Mouse (Mus musculus): ENCODE measurements around the gene B3gnt6. TPM values are rescaled to one million over a fixed set of nuclear protein-coding genes. Genes with fewer than 3 reads are reported as not detected.

The B3gnt6 gene
- polyA plus RNA-seq (2014; fragmentation: Illumina TruSeq; extraction: RNeasy Lipid Tissue Mini Kit (QIAGEN cat#74804); ENCODE audit: low read depth, low replicate concordance), result 20.7 TPM

DNA sequence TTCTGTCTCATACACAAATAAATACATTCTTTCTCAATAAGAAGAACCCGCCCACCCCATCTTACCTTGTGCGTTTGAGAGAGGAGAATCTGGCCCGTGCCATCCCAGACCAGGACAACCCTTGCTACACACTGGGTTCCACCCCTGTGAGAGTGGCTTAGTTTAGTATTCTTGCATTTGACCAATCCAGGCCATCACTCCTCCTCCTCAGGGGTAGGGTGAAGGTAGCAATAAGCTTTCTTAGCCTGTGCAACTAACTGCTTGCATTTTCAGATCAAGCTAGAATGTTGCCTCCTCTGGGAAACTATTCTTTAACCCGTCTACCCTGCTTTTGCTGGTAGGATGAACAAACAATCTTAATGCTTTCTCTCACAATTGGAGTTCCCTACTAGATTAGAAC is at the start of gene B3gnt6:
Gene B3gnt6 (minus strand): TSS at position 101 of the 400 bp plus-strand sequence.

DNA sequence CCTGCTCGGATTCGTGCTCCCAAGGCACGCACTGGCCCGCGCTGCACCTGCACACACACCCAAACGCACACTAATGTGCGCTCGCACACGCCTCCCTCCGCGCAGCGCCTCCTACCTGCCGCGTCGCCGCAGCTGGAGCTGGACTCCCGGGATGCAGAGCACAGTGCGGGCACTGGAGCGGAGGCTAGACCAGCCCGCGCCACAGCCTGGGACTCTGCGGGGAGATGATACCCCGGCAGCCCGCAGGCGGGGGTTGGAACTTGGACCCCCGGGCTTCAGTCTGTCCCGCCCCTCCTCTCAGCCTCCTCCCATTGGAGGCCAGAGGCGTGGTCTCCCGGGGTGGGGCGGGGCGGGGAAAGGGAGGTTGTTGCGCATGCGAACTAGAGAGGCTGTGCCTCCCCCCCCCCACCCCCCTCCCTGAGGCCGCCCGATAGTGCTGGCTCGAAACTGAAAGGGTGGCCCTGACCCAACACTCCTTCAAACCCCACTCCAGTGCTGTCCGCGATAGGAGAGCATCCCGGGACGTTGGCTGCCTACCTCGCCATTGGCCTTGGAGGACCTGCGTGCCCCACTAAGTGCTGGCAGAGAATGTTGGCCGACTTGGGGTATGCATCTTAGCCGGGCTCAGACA is 21.2 kb downstream of the B3gnt6 start, which contains the start of gene Capn5:
Gene Capn5 (minus strand): TSS at position 346 of the 631 bp plus-strand sequence.

DNA sequence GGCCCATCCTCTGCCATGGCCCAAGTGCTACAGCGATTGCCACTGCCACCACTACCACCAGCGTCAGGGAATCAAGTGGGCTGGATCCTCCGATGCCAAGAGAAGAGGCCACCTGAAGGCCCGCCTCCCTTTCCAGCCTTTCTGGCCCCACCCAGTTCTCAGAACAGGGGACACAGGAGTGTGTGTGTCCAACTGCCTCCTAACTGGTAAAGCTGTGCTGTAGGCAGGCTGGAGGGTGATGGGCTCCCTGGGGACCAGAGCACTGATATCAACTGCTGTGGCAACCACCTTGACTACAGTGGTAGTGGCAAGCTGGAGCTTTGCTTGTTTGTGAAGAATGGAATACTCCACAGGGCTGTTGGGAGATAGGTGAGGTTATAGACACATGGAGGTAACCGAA is 53.9 kb downstream of the B3gnt6 start, which contains the start of gene Omp:
Gene Omp (minus strand): TSS at position 101 of the 400 bp plus-strand sequence.

Other genes with a start within 250 kb of the B3gnt6 start
- gene Myo7a, start 80.0 kb downstream of the B3gnt6 start, polyA plus RNA-seq (2014; fragmentation: Illumina TruSeq; extraction: RNeasy Lipid Tissue Mini Kit (QIAGEN cat#74804); ENCODE audit: low read depth, low replicate concordance), result 2.9 TPM
- gene Omp, start 54.0 kb downstream of the B3gnt6 start, polyA plus RNA-seq (2014; fragmentation: Illumina TruSeq; extraction: RNeasy Lipid Tissue Mini Kit (QIAGEN cat#74804); ENCODE audit: low read depth, low replicate concordance), result 1.8 TPM
- 14.2 TPM for gene Capn5, start 21.2 kb downstream of the B3gnt6 start, polyA plus RNA-seq (2014; fragmentation: Illumina TruSeq; extraction: RNeasy Lipid Tissue Mini Kit (QIAGEN cat#74804); ENCODE audit: low read depth, low replicate concordance)
- 62.0 TPM for gene Acer3, start 121.7 kb upstream of the B3gnt6 start, polyA plus RNA-seq (2014; fragmentation: Illumina TruSeq; extraction: RNeasy Lipid Tissue Mini Kit (QIAGEN cat#74804); ENCODE audit: low read depth, low replicate concordance)
- gene Tsku, start 161.8 kb upstream of the B3gnt6 start, polyA plus RNA-seq (2014; fragmentation: Illumina TruSeq; extraction: RNeasy Lipid Tissue Mini Kit (QIAGEN cat#74804); ENCODE audit: low read depth, low replicate concordance), result 1.4 TPM
- not detected for gene Gucy2d, start 240.9 kb upstream of the B3gnt6 start, polyA plus RNA-seq (2014; fragmentation: Illumina TruSeq; extraction: RNeasy Lipid Tissue Mini Kit (QIAGEN cat#74804); ENCODE audit: low read depth, low replicate concordance)